Mouse (Mus musculus) A20 (cell line): Measurements from ENCODE around the gene Zic5.

Experiments
- DNase-seq: peaks from one replicate; pipeline ENCODE4 v3.0.0-alpha.2; 2011; ENCODE audit warnings: low read depth, low spot score

Zic5 gene

GRCm38 (mm10) chr14:122427654-122428053, 37.8 kb downstream of the Zic5 start:
- no peak for DNase-seq

- no peak for DNase-seq
These were observed 38.3 kb downstream of the Zic5 start for GRCm38 (mm10) chr14:122427204-122427560.

GRCm38 (mm10) chr14:122426529-122427203, 38.8 kb downstream of the Zic5 start:
- no peak for DNase-seq

GRCm38 (mm10) chr14:122424441-122424840, 41.0 kb downstream of the Zic5 start:
- DNase-seq, result no peak

- DNase-seq, result no peak
These were observed 49.2 kb downstream of the Zic5 start for GRCm38 (mm10) chr14:122416166-122416771.

GRCm38 (mm10) chr14:122414786-122415185, 50.7 kb downstream of the Zic5 start:
- DNase-seq, result no peak

- no peak for DNase-seq
These were observed 51.9 kb downstream of the Zic5 start for GRCm38 (mm10) chr14:122413542-122413928.

GRCm38 (mm10) chr14:122412841-122413541, 52.5 kb downstream of the Zic5 start:
- DNase-seq, result no peak
